Mouse (Mus musculus): ENCODE results near the gene Dnase1l3.

The Dnase1l3 gene

DNA sequence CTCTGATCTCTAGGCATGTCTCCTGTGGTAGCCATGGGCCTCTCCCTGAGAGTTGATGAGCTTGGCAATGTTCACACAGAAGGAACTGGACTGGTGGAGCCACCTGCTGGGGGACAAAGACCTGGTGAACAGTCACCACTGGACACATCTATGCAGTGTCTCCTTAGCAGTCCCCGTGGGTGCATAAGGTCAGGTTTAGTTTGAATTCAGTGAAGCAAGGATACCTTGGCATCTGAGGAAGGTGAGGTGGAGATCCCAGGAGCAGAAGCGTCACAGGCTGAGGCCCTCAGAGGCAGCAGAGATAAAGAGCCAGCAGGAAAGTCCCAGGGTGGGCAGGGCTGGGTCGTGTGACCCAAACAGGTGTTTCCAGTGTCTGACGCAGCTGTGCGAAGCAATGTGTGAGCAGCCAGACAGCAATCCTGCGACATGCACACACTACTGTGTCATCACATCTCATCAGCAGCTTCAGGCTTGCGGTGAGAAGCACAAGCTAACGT, at the start of gene Dnase1l3:
TSS of gene Dnase1l3 (minus strand) at position 303 of the 497 bp plus-strand sequence.
- peak in 1 of 2 experiments; percentile 56 for DNase-seq (ENCODE audit: low spot score in 2 of 2)

DNA sequence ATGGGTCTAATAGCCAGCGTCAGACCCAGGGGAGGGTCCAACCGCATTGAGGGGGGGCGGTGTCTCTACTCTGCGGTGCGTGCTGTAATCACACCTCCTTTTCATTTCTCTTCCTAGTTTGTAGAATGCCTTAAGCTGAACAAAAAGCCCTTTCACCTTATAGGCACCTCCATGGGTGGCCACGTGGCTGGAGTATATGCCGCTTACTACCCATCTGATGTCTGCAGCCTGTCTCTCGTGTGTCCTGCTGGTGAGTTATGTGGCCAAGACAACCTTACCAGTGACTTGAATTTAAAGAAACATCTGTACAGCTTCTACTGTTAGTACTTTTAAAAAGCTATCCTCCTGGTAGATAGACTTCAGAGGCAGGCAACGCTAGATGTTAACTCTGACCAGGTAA, 48.2 kb upstream of the Dnase1l3 start:
- DNase-seq (ENCODE audit: low spot score in 2 of 2): no peak

DNA sequence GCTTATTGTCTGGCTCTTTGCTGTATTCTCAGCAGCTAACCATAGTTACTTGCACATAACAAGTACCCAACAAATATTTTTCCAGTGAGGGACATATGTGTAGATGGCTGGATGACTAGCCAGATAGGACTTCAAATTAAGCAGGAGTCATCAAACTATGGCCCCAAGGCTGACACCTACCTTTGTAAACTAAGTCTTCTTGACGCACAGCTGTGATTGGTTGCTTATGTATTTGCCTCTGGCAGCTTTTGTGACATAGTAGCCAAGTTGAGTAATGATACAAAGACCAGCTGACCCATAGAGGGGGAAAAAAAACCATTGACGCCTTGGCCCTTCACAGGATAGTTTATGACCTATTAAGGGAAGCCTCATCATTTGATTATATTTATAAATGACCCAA, 47.7 kb upstream of the Dnase1l3 start:
- DNase-seq (ENCODE audit: low spot score in 2 of 2): no peak

DNA sequence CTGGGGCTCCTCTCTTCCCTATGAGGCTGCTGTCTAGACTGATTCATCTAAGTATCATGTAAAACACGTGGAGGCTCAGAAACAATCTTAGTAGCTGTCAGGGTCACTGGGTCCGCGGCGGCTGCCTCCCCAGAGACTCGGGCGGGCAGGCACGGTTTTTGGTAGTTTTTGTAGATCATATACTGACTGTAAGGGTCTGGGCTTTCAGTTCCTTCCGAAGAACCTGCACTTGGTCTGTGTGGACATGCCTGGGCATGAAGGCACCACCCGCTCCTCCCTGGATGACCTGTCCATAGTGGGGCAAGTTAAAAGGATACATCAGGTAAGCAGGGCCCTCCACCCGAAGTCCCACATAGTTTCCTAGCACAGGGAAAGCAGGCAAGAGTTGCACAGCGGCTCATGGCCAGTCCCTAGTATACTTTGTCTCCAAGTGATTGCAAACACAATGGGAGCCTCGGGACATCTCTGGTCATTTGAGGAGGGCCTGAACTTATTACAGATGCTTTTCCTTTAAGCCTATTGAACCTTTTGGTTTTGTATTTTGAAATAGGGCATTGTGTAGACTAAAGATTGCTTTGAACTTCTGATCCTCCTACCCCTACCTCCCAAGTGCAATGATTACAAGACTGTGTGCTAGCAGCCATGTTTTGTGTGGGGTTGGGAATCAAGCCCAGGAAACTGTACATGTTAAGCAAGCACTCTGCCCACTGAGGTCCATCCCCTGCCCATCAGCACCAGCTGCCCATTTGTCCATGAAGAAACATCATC, 46.7 kb upstream of the Dnase1l3 start:
- DNase-seq (ENCODE audit: low spot score in 2 of 2): no peak

DNA sequence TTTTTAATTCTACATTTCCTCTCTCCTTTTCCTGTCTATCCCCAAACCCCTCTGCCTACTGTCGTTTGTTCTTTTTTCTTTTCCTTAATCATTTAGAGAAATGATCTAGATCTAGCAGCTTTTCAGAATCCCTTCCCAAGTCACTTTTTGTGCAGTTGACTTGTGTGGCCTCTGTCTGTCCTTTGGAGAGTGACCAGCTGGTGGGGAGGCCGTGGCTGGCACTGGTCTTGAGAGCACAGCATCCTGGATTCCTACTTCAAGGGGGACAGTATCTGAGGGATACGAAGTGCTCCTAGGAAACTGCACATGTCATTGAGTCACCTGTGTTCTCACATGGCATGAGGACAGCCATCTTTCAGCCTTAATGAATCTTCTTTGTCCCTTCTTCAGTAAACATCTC, 45.8 kb upstream of the Dnase1l3 start:
- DNase-seq (ENCODE audit: low spot score in 2 of 2): no peak

DNA sequence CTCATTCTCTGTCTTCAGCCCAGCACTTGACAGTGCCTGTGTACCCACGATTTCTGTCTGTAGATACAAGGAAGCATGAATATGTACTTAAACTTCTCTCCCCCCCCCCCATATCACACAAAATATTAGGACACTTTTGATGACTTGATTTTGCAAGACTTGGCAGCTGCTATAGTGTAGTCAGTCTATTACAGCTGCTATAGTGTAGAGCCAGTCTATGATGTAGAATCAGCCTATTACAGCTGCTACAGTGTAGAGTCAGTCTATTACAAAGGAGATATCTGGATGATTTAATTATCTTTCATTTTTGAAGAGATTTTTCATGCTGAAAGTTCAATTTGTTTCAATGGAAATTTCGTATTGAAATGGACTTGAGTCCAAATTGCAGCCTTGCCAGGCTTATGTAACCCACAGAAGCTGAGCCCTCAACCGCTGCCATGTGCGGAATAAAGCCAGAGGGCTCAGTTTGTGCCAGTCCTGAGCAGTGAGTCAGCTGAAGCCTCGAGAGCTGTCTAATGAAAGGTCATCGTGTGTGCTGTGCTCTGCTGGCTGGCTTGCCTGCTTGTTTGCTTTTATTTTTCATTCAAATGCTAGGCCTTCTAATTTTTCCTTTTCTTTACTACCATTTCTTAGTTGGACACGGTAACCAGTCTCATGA, 44.5 kb upstream of the Dnase1l3 start:
- DNase-seq (ENCODE audit: low spot score in 2 of 2): peak; percentile 69

DNA sequence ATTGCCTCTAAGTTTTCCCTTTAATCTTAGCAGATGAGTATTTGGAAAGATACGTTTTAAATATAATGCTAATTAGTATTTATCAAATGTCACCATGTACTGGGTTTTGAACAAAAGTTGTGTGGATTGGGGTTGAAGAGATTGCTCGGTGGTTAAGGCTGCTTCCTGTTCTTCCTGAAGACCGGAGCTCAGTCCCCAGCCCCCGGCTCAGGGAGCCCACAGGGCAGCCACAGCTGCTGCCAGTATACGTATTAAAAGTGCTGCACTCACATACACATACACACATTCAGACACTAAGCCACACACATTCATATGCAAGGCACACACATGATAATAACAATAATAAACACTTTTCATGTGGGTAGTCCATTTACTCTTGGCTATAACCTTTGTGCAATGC, 43.8 kb upstream of the Dnase1l3 start:
- DNase-seq (ENCODE audit: low spot score in 2 of 2): no peak

DNA sequence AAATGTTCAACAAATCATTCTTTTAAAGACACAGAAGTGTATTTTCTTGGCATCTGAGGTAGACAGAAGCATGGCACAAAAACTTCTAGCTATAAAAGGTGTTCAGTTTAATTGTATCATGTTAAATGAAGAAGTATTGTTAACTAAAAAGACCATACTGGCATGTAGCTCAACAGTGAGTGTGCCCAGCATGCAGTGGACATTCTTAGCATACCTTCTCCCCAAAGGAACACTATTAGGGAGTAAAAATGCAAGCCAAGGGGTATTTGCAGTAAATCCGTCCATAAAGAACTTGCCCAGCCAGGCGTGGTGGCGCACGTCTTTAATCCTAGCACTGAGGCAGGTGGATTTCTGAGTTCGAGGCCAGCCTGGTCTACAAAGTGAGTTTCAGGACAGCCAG, 42.0 kb upstream of the Dnase1l3 start:
- no peak for DNase-seq (ENCODE audit: low spot score in 2 of 2)

DNA sequence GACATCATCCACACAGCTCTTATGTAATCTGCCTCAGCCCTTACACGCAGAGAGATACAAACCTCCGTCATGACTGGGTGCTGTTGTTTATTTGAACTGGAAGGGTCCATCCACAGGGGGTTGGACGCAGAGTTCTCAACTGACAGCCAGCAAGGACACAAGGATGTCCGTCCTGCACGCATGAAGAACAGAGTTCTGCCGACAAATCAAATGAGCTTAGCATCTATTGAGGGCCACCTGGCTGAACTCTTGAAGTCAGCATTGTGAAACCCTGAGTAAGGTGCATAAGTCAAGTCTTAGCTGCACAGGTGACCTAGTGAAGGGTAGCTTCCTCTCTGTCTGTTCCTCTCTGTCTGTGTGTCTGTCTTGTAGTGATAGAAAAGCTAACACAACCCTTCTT, 41.6 kb upstream of the Dnase1l3 start:
- DNase-seq (ENCODE audit: low spot score in 2 of 2): no peak

DNA sequence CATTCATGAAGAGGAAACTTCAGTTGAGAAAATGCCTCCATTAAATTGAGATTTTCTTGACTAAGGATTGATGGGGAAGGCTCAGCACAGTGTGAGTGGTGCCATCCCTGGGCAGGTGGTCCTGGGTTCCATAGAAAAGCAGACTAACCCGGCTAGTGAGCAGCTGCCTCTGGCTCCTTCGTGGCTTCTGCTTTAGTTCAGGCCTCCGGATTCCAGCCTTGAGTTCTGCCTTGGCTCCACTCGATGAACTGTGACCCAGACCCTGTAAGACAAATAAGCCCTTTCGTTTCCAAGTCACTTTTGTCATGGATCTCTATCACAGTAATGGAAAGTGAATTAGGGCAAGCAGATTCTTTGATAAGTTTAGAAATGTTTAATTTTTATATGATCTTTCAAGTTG, 40.2 kb upstream of the Dnase1l3 start:
- no peak for DNase-seq (ENCODE audit: low spot score in 2 of 2)

DNA sequence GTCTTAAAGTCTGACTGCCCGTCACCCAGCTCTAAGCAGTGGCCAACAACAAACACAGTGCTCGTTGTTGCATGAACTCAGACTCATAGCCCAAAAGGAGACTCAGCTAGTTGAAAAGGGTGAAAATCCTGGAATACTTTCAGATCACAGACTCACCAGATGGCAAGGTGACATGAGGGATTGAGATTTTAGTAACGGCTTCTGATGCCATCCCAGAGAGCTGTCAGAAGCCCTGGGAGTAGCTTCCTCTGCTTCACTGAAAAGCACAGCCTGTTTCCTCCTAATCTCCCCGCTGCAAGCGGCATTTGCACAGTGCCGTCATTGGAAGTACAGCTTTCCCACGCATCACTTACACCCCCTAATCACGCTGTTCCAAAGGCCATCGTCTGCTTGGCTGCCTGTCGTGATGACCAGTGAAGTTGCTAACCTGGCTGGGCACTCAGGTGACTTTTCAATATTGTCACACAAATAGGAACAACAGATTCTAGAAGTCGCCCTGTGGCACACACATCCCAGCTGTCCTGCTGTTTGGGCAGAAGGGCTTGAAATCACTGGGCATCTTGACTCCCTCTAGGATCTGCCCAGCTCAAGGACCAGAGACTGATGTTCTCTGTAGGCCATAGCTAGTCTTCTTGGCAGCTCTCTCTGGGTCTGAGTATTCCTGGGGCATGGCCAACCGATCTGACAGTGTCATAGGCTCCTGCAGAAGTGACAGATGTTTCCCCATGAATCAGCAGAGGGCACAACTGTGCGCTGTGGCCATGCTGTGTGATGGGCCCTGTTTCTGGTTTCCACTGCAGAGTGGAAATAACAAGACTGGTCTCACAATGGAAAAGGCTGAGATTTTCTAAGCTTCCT, 37.9 kb upstream of the Dnase1l3 start:
- DNase-seq (ENCODE audit: low spot score in 2 of 2): peak in 1 of 2 experiments; percentile 44

DNA sequence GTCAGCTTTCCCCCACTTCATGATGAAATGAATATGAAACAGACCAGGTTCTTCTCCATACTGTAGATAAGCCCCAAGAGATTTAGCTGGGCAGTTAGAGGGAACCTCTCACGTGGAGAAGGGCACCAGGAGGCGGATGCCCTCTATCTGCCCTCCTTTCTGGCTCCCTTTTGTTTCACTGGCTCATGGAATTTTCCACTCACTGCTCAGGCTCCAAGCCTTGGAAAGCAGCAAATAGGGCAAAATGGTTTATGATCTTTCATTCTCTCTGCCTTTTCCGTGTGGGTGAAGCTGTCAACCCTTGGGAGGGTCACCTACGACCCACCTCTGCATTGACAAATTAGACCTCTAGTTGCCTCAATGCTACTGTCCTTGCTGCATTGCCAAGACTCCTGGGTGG, 36.2 kb upstream of the Dnase1l3 start:
- DNase-seq (ENCODE audit: low spot score in 2 of 2): no peak

DNA sequence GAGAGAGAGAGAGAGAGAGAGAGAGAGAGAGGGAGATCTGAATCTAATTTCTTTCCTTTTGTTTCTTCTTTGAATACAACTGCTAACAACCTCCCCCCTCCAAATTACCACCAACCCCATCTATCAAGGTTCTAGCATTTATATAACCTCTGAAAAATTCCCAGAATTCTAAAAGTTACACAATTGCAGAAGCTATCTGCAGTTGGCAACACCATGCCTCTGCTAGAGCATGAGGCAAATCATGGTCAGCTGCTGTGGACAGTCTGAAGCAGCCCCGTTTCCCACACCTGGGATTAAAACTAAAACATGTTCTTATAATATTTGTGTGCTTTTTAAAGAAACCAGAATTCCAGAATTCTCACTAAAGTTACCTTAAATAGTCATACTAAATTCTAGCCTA, 35.4 kb upstream of the Dnase1l3 start:
- DNase-seq (ENCODE audit: low spot score in 2 of 2): no peak

DNA sequence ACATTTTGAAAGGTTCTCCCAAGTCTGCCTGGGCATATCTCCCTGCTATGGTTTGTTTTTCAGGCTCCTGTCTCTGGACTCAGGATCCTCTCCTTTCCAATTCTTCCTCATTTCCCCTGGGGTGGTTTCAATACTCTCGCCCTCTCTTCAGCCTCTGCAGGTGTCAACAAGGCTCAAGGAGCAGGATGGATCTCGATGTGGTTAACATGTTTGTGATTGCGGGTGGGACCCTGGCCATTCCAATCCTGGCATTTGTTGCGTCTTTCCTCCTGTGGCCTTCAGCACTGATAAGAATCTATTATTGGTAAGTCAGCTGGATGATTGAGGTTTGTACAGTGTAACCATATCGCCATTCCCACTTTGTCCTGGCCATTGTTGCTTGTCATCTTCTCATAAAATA, 33.7 kb upstream of the Dnase1l3 start:
- no peak for DNase-seq (ENCODE audit: low spot score in 2 of 2)

DNA sequence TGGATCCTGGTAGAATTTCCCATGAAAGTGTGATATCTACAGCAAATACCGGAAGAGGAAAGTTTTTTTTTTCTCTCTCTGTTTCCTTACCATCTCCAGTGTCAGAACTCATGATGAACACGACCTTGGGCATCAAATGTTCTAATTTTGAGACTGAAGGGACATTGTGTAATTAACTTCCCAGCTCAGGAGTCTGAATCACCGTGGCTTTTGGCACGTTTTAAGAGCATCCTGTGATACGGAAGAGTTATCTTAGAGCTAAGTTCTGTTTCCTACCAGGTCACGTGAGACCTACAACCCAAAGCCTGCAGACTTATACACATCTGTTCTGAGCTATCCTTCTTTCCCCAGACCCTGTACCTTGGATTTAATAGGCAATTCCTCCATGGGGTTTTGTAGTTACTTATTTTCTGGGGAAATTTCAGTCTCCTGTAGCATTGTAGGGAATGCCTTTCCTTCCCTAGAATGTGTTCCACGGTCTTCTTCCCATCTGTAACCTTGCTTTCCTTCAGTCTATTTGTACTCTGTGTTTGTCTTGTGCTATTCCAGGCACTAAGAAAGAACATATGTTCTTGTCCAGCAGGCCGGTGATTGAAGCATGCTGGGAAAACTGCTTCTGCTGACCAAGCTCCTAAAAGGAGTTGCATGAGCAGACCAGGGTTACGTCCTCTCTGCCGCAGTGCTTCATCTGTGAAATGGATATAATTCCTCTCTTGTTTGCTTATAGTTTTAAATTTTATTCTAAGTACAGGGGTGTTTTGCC, 32.6 kb upstream of the Dnase1l3 start:
- DNase-seq (ENCODE audit: low spot score in 2 of 2): no peak

DNA sequence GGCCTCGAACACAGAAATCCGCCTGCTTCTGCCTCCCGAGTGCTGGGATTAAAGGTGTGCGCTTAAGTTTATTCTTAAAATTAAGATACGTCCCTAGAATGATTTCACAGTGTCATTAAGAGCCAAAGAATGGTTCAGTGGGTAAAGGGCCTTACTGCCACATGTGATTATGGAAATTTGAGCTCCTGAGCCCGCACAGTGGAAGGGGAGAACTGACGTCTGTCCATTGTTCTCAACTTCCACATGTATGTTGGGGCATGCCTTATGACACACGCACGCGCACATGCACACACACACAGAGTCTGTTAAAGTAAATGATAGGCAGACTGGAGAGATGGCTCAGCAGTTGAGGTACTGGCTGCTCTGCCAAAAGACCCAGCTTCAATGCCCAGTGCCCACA, 30.6 kb upstream of the Dnase1l3 start:
- no peak for DNase-seq (ENCODE audit: low spot score in 2 of 2)

DNA sequence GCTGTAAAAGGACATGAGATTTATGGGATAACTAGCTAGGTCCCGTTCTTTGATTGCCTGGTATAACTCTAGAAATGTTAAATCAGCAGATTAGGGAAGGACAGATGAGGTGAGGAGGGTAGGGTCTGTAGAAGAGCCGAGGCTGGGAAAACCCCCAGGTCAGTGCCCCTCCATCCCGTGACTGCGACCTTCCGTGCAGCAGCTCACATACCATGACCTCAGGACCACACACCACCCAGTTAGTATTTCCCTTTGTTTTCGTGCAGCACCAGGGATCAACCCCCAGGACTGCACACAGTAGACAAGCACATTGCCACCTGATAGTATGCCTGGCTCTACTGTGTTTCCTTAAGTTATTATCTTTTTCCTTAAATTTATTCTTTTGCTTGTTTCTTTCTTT, 30.1 kb upstream of the Dnase1l3 start:
- no peak for DNase-seq (ENCODE audit: low spot score in 2 of 2)

DNA sequence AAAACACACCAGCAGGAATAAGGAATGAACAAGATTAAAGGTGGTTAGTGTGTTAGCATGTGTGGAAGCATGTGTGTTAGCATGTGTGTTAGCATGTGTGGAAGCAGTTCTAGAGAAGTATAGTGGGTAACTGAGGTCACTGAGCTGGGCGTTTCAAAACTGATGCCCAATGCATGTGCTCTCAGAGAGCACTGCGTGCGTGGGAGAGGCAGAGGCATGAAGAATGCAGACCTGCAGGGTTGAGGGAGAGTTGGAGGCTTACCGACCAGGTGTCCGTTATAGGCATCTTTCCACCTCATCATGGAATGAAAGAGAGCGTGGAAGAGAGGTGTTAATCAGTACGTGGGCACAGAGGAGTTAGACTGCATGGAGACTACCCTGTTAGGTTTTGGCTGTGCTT, 26.2 kb upstream of the Dnase1l3 start:
- peak in 1 of 2 experiments; percentile 6 for DNase-seq (ENCODE audit: low spot score in 2 of 2)

DNA sequence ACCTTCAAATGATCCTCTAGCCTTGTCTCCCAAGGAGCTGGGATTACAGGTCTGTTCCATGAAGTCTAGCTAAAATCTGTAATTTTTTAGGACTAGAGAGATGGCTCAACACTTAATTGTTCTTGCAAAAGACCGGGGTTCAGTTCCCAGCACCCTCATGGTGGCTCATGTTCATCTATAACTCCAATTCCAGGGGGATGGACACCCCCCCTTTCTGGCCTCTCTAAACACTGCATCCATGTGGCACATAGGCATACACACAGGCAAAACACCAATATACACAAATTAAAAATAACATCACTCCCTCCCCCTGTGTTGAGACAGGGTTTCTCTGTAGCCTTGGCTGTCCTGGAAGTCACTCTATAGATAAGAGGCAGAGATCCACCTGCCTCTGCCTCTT, 25.6 kb upstream of the Dnase1l3 start:
- no peak for DNase-seq (ENCODE audit: low spot score in 2 of 2)

DNA sequence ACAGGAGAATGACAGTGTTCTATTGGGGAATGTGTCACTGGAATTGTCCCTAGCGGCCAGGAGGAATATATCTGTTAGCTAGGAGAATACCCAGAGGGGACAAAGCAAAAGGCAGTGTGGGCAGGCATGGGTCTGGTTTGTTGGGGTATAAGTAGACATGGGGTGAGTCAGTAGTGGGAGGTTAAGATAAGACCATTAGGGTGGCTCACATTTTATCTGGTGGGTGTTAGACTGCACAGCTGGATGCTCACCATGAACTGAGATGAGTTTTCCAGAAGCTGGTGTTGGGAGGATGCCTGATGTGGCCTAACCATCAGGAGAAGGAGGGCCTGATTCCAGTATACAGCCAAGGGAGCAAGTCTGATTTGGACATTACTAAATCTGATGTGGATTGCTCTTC, 22.6 kb upstream of the Dnase1l3 start:
- DNase-seq (ENCODE audit: low spot score in 2 of 2): peak in 1 of 2 experiments; percentile 10

DNA sequence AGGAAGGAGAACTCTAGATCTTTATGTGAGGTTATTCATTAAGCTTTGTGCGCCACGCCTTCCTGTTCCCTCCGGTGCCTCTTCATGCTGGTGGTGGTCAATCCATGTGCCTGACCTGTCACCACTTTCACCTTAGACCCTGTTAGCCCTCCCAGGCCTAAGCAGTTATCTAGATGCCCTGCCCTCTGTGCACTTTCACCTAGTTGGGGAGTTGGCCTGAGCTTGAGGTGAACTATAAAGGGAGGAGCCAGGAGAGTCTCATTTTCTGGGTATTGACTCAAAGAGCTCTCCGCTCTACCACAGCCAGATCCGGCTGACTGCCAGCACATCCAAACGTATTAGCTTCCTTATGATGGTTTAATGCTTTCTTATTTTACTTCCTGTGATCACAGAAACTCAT, 21.9 kb upstream of the Dnase1l3 start:
- DNase-seq (ENCODE audit: low spot score in 2 of 2): peak in 1 of 2 experiments; percentile 36

DNA sequence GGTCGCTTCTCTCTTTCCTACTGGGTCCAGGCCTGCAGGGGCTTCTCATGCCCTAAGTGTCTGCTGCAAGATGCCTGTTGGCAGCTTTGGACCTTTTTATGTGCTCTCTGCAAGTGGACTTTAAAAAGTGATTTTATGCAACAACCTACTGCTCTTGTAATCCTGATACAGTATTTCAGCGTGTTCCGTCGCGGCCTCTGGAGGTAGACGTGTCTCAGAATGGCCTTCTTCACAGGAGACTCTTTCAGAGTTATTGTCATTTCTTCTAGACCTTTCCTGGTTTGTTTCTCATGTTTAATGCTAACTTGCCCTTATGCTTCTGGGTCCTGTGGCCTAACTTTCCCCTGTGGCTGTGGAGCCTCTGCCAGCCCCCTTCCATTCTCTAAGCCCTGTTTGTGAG, 21.4 kb upstream of the Dnase1l3 start:
- peak in 1 of 2 experiments; percentile 13 for DNase-seq (ENCODE audit: low spot score in 2 of 2)
